Mouse (Mus musculus) liver, adult 2 months (tissue): ENCODE measurements around the gene Asic3. TPM values are rescaled to one million over a fixed set of nuclear protein-coding genes. Genes with fewer than 3 reads are reported as not detected.

Experiments used
- DNase-seq: peaks from one replicate; pipeline ENCODE4 v3.0.0-alpha.2; 2011; ENCODE audit warnings: low read depth, low spot score; ENCODE audit errors: extremely low read depth
- H3K27ac ChIP-seq: fragments of 200-500 bp; replicated peaks from 2 replicates; pipeline ENCODE4 v1.5.1; 2012; ENCODE audit warnings: low read depth, mild to moderate bottlenecking, control low read depth, inconsistent platforms, low read length; ENCODE audit not compliant: insufficient read depth
- H3K27me3 ChIP-seq: fragments of 200-500 bp; 2 replicates; pipeline ENCODE4 v1.6.1; 2012; ENCODE audit warnings: mild to moderate bottlenecking, moderate library complexity, low read length, inconsistent platforms; ENCODE audit not compliant: control insufficient read depth, insufficient read depth
- H3K36me3 ChIP-seq: fragments of 200-500 bp; 2 replicates; pipeline ENCODE4 v1.6.1; 2012; ENCODE audit warnings: low read length, inconsistent platforms; ENCODE audit not compliant: control insufficient read depth, insufficient read depth
- H3K4me1 ChIP-seq: fragments of 200-500 bp; 2 replicates; pipeline ENCODE4 v1.6.1; 2011; ENCODE audit warnings: low read length; ENCODE audit not compliant: control insufficient read depth, insufficient read depth
- H3K4me3 ChIP-seq: fragments of 200-500 bp; 2 replicates; pipeline ENCODE4 v1.5.1; 2011; ENCODE audit warnings: low read depth, mild to moderate bottlenecking, control low read depth, low read length, moderate library complexity; ENCODE audit not compliant: insufficient read depth
- H3K79me2 ChIP-seq: fragments of 200-500 bp; 2 replicates; pipeline ENCODE4 v1.6.1; 2012; ENCODE audit warnings: inconsistent platforms, mild to moderate bottlenecking, low read length, moderate library complexity; ENCODE audit not compliant: control insufficient read depth, insufficient read depth
- H3K9ac ChIP-seq: fragments of 200-500 bp; 2 replicates; pipeline ENCODE4 v1.6.1; 2012; ENCODE audit warnings: low read depth, mild to moderate bottlenecking, control low read depth, inconsistent platforms, low read length
- CTCF ChIP-seq: fragments of 200-500 bp; IDR thresholded peaks from 2 replicates; pipeline ENCODE4 v1.5.1; 2011; ENCODE audit warnings: low read depth, low read length, control low read depth
- POLR2A ChIP-seq: fragments of 200-500 bp; IDR thresholded peaks from 2 replicates; pipeline ENCODE4 v1.6.1; 2011; ENCODE audit warnings: low read length, control low read depth; ENCODE audit not compliant: insufficient read depth; ENCODE audit errors: extremely low read depth
- WGBS: fragments of 180-500 bp; shearing (Covaris S2); methylation state at CpG from one replicate; pipeline ENCODE4 v1.1.7; 2018; 5-methylcytosine and 5-hydroxymethylcytosine counted together
- polyA plus RNA-seq: library from polyadenylated mRNA; depleted of rRNA; stranded (reverse); fragments of >200 nt; gene quantifications from 2 replicates; pipeline ENCODE4 v1.2.3, GENCODE M21; 2012
- total RNA-seq: library from RNA; depleted of rRNA; stranded (reverse); fragments of >200 nt; gene quantifications from 2 replicates; pipeline ENCODE4 v1.2.3, GENCODE M21; 2014

Asic3 gene
- total and polyA plus RNA-seq, 2 experiments = 0.84 TPM; not detected in 1

DNA sequence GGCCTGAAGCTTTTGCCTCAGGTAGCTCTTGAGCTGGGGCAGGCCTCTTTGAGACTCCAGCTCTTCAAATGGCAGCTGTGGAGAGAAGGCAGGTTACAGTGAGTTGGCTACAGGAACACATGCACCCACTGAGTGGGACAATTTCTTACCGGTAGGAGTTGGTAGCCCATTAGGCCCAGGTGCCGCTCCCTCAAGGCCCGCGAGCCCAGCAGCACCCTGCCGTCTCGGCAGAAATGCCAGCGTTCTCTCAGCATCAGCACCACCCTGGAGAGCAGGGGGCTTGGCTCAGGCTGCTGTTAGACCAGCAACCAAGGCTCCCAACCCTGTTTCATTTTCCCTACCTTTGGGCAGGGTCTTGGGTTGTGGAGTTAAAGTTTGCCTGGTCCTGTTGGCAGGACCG is 28.0 kb downstream of the Asic3 start:
- Histone ChIP-seq H3K27me3 (no peaks in the 10 kb centered on the region), H3K4me3 (no peak overlapping the region), H3K27ac (no peak overlapping the region), H3K36me3 (peaks cover 5% of the 10 kb centered on the region; the same call in 1 of the 2 replicates), H3K79me2 (peaks cover 7% of the 10 kb centered on the region; the same call in 1 of the 2 replicates), H3K9ac (no peak overlapping the region), H3K4me1 (peaks cover 11% of the 10 kb centered on the region)
- 93% methylated on average over 8 of the region's 8 CpGs for WGBS
- TF ChIP-seq POLR2A (no peak), CTCF (no peak)
- DNase-seq = no peak

DNA sequence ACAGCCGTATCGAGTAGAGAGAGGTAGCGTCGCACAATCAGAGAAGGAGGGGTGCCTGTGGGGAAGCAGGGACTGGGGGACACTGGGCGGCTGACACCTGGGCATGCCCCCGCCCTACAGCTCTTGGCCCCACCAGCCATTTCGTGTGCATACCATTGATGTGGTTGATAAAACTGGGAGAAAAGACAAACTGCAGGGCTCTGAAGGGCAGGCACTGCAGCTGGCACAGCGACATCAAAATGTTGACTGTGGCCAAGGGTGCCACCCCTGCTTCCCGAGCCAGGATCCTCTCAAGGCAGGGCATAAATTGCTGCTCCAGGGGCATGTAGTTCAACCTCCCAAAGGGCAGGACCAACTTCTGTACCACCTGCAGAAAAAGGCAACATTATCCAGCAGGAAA is 28.8 kb downstream of the Asic3 start:
- Histone ChIP-seq H3K4me1 (peaks cover 17% of the 10 kb centered on the region), H3K27me3 (no peaks in the 10 kb centered on the region), H3K27ac (no peak overlapping the region), H3K79me2 (peaks cover 7% of the 10 kb centered on the region; the same call in 1 of the 2 replicates), H3K4me3 (no peak overlapping the region), H3K9ac (no peak overlapping the region), H3K36me3 (peaks cover under 1% of the 10 kb centered on the region; the same call in 1 of the 2 replicates)
- 69% methylated on average over 9 of the region's 9 CpGs for WGBS
- TF ChIP-seq POLR2A (no peak), CTCF (no peak)
- DNase-seq = no peak

DNA sequence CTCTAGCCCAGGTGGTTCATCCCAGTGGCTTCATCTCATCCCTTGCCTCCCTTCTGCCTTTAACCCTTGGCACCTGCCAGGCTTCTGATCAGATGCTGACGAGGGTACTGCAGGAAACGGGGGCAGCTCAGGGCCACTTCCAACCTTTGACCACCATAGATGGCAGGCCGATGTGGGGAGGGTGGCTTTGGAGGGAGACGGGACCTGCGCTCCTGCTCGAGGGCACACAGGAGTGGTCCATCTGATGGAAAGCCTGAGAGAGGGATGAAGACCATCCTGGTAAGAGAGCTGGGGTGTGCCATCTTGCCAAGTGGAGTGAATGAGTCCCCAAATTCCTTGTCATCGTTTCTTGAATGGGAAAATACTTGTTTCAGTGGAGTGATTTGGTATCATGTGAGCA is 30.0 kb downstream of the Asic3 start:
- Histone ChIP-seq H3K9ac (no peak overlapping the region), H3K4me3 (no peak overlapping the region), H3K36me3 (no peaks in the 10 kb centered on the region; the same call in 1 of the 2 replicates), H3K4me1 (peaks cover 17% of the 10 kb centered on the region), H3K27ac (no peak overlapping the region), H3K79me2 (peaks cover 7% of the 10 kb centered on the region; the same call in 1 of the 2 replicates), H3K27me3 (no peaks in the 10 kb centered on the region)
- no peak for DNase-seq
- TF ChIP-seq POLR2A (no peak), CTCF (no peak)
- WGBS = 92% methylated on average over 7 of the region's 7 CpGs

DNA sequence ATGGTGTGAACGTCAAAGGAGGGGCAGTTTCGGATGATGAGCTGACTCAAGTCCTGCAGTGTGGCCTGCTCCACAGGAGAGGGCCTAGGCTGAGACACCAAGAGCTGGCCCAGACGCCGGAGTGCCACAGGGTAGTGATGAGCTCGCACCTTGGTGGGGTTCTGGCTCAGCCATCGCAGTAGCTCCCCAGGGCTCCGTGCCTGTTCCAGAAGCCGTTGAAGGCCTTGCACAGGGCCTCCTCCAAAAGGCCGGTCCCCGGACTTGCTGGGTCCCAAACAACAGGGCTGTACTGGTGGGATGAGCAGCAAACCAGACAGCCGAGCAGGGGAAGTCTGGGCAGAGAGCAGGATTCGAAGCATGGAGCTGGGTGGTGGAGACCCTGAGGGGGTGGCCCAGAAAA is 30.7 kb downstream of the Asic3 start:
- TF ChIP-seq CTCF = no peak
- no peaks in the 10 kb centered on the region; the same call in 1 of the 2 replicates for H3K36me3 ChIP-seq
- peak overlapping the region; percentile 8; the same call in 1 of the 2 replicates for H3K4me3 ChIP-seq
- H3K9ac ChIP-seq = no peak overlapping the region; the same call in 1 of the 2 replicates
- 86% methylated on average over 12 of the region's 12 CpGs for WGBS
- no peak overlapping the region for H3K27ac ChIP-seq
- DNase-seq = no peak
- H3K4me1 ChIP-seq = peaks cover 17% of the 10 kb centered on the region
- H3K27me3 ChIP-seq = no peaks in the 10 kb centered on the region
- H3K79me2 ChIP-seq = peaks cover 7% of the 10 kb centered on the region; the same call in 1 of the 2 replicates

DNA sequence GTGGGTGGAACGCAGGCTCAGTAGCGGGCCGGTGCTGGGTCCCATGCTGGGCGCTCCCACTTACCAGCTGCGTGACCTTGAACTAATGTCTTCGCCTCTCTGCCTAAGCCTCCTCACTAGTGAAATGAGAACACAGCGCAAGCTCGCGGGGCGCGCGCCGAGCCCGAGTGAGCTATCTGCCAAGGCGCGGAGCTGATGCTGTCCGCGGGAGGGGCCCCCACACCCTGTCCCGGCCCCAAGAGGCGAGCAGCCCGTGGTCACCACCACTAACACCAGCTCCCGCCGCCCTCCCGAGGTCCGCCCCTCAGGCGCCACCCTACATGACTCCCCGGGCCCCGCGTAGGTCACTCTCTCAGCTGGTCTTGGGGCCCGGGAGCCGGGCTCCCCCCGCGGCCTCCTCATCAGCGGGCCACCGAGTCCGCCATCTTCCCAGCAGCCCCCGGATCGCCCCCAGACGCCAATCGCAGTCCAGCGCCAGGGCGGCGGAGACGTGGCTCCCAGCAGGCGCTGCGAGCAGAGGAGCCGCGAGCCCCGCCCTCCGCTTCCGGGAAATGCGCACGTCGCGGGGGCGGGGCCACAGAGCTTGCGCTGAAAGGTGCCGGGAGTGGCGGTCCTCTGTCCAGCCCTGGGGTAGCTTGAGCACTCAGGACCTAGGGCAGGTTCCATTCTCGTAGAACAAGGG is 31.7 kb downstream of the Asic3 start, which contains the start of gene Fastk:
Gene Fastk (minus strand): TSS at position 542 of the 682 bp plus-strand sequence.
- H3K27me3 ChIP-seq = no peaks in the 10 kb centered on the region
- peak; percentile 70 for DNase-seq
- WGBS = under 1% methylated on average over 60 of the region's 60 CpGs
- H3K9ac ChIP-seq = peak within 1 kb of the TSS; percentile 97
- peak within 1 kb of the TSS; percentile 78 for H3K4me3 ChIP-seq
- TF ChIP-seq CTCF = no peak
- peak; percentile 82; the same call in 1 of the 2 replicates for TF ChIP-seq POLR2A
- peaks cover 17% of the 10 kb centered on the region for H3K4me1 ChIP-seq
- H3K27ac ChIP-seq = peak within 1 kb of the TSS; percentile 94
- H3K79me2 ChIP-seq = peaks cover 7% of the 10 kb centered on the region; the same call in 1 of the 2 replicates
- no peaks in the 10 kb centered on the region; the same call in 1 of the 2 replicates for H3K36me3 ChIP-seq

- Histone ChIP-seq H3K27ac (peak overlapping the region; percentile 82), H3K4me3 (peak overlapping the region; percentile 78), H3K9ac (peak overlapping the region; percentile 70), H3K36me3 (no peaks in the 10 kb centered on the region; the same call in 1 of the 2 replicates), H3K79me2 (peaks cover 7% of the 10 kb centered on the region; the same call in 1 of the 2 replicates), H3K27me3 (no peaks in the 10 kb centered on the region), H3K4me1 (peaks cover 17% of the 10 kb centered on the region)
- DNase-seq = no peak
- TF ChIP-seq CTCF (no peak), POLR2A (no peak)
- WGBS = 49% methylated on average over 20 of the region's 20 CpGs
Measured at GRCm38 (mm10) chr5:24445428-24446080, 32.4 kb downstream of the Asic3 start.
